Mouse (Mus musculus) heart, postnatal 36 days (tissue): Measurements from ENCODE around the gene Fance. TPM values are rescaled to one million over a fixed set of nuclear protein-coding genes. Genes with fewer than 3 reads are reported as not detected.

Experiments
- DNase-seq, 2 experiments: peaks; one replicate each; pipeline ENCODE4 v3.0.0; 2021 to 2022
- intact Hi-C: fragments of 180-260 bp; cut with DNase I; formaldehyde crosslinking; loops from one replicate; pipeline ENCODE4 v1.15.1; 2025
- total RNA-seq, 2 experiments: library from RNA; stranded (reverse); gene quantifications; 2 replicates each; pipeline ENCODE4 v1.2.3; 2021

Gene Fance
- total RNA-seq = 10 to 100 TPM; 10.9 to 17.3 TPM

GRCm38 (mm10) chr17:28313212-28313879 lies at the start of gene Fance:
Gene Fance, plus strand, starts transcription at chr17:28313519.
- intact Hi-C loops = no loop called here
- DNase-seq = peak; percentile 89 to 92

DNA sequence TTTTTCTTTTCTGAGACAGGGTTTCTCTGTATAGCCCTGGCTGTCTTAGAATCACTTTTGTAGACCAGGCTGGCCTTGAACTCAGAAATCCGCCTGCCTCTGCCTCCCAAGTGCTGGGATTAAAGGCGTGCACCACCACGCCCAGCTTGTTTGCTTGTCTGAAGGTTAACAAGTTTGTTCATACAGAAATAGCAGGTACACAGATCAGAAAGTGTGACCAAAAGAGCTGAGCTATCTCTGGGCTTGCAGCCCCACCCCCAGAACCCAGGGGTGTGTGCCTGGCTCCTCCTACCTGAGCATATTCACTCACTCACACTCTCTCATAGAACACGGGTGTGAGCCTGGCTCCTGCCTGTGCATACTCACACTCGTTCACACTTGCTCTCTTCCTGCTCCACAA lies 46.1 kb upstream of the Fance start:
- DNase-seq = no peak
- intact Hi-C loops = no loop called here

DNA sequence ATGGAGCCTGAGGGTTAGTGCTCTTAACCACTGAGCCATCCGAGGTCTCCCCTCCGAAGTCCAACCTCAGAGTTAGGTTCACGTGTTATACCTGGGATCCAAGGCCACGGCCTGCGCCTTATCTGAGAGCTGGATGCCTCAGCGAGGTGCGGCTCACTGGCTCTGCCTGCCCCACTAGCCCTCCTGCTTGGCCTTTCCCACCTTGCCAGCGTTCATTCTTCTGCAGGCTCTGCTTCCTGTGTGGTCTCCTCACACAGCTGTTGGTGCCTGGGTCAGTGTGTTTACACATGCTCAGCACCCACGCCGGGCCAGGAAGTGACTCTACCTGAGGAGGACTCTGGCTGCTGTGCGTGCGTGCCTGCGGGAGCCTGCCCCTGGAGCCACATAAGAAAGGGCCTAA lies 43.2 kb upstream of the Fance start:
- intact Hi-C loops = no loop called here
- no peak for DNase-seq

GRCm38 (mm10) chr17:28271537-28272266 lies 41.6 kb upstream of the Fance start:
- intact Hi-C loops = no loop called here
- DNase-seq = no peak

DNA sequence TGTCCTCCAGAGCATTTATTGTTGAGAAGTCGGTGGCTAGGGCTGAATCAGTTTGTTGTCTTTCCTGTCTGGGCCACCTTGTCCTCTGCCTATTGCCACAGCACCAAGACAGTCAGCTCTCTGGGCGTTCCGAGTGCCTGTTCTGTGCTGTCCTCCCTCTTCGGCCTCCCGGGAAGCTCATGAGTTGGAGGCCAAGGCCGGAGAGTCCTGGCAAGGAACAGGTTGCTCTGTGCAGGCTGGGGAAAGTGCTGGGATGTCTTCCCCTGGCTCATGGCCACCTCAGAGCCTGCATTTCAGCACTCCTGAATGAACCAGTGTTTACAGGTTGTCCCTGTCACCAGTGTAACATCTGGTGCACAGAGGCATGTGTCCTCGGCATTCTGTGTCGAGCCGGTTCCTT lies 41.0 kb upstream of the Fance start:
- intact Hi-C loops = no loop called here

DNA sequence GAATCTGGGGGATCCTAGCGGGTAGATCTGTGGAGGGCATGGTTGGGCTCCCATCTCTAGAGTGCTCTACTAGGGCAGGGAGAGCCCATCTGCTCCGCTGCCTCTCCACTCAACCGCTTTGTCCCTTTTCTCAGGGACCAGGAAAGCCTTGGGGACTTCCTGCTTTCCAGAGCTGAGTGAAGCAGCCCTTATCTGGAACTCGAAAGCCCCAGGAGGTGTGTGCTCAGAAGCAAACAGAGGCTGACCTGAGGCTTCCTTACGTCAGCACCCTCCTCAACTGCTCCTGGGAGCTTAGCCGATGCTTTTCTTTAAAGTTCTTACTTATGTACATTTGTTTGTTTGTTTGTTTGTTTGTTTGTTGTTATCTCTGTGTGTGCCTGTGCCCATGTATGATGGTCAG lies 40.5 kb upstream of the Fance start:
- DNase-seq = no peak
- intact Hi-C loops = no loop called here

More for the DNA sequence above, 41.0 kb upstream of the Fance start:
- DNase-seq = no peak

DNA sequence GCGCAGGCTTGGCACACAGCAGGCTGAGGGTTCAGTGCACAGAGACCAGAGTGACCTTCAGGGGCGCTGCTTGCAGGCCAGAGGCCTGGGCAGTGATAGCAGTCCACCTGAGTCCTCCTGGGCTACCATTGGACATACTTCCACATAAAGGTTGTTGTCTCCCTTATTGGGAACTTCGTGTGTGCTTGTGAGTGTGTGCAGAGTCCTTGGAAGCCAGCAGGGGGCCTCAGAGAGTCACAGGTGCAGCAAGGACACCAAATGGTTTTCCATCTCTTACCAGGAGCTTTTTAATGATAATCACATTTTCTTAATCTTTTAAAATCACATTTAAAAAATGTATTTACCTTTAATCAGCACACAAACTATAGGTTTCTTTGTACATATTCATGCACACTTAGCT lies 38.6 kb upstream of the Fance start:
- DNase-seq = no peak
- intact Hi-C loops = no loop called here

DNA sequence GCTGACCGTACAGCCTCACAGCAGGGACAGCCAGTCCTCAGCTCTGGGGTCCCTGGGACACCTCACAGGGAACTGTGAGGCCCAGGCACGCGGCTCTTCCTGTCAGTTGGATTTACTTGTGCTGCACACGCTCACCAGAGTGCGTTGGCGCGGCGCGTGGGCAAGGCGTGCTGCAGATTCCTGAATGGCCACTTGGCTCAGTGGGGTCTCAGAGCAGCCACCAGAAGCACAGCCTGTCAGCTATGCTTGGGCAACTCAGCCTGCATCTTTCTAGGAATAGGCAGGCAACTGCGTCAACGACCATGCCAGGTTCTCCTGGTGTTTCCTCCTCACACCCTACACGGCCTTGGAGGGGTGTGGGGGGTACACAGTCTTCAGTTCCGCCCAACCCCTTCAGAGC lies 36.1 kb upstream of the Fance start:
- no peak for DNase-seq
- intact Hi-C loops = no loop called here

- intact Hi-C loops = no loop called here
- no peak for DNase-seq
These were observed 35.6 kb upstream of the Fance start for GRCm38 (mm10) chr17:28277721-28278120.

DNA sequence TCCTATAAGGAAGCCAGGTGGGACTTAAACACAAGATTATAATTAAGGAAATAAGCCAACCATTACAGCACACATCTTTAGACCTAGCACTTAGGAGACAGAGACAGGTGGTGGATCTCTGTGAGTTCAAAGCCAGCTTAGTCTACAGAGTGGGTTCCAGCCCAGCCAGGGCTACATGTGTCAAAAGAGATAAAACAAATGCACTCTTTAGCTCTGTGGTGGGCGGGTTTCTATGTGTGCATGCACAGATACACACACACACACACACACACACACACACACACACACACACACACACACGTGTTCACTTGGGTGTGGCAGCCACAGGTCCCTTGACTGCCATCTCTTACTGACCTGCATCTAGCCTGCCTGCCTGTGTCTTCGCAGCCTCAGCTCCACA lies 35.2 kb upstream of the Fance start:
- intact Hi-C loops = no loop called here
- DNase-seq = no peak

- intact Hi-C loops = no loop called here
- no peak for DNase-seq
These were observed 34.1 kb upstream of the Fance start for GRCm38 (mm10) chr17:28279236-28279635.

GRCm38 (mm10) chr17:28279780-28280422 lies 33.4 kb upstream of the Fance start:
- peak; percentile 54 to 60 for DNase-seq
- intact Hi-C loops = no loop called here

DNA sequence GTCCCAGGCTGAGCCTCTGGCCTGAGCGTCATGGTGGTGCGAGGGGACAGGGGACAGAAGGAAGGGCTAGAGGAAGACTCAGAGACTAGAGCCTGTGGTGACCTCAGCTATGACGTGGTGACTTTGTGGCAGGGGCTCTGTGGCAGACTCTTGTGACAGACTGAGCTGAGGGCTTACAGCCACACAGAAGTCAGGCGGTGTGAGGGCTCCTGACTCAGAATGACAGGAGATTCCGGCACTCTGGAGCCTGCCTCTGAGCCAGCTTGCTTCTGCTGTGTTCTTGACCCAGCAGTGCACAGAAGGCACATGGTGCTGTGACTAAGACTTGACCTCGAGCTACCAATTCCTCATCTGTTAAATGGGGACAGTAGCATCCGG lies 32.9 kb upstream of the Fance start:
- intact Hi-C loops = no loop called here

GRCm38 (mm10) chr17:28280831-28281377 lies 32.4 kb upstream of the Fance start:
- DNase-seq = no peak
- intact Hi-C loops = no loop called here

More for the DNA sequence above, 32.9 kb upstream of the Fance start:
- DNase-seq = no peak

GRCm38 (mm10) chr17:28281866-28282441 lies 31.4 kb upstream of the Fance start:
- intact Hi-C loops = no loop called here
- DNase-seq = no peak

- DNase-seq = no peak
- intact Hi-C loops = no loop called here
These were observed 30.1 kb upstream of the Fance start for GRCm38 (mm10) chr17:28283199-28283598.

DNA sequence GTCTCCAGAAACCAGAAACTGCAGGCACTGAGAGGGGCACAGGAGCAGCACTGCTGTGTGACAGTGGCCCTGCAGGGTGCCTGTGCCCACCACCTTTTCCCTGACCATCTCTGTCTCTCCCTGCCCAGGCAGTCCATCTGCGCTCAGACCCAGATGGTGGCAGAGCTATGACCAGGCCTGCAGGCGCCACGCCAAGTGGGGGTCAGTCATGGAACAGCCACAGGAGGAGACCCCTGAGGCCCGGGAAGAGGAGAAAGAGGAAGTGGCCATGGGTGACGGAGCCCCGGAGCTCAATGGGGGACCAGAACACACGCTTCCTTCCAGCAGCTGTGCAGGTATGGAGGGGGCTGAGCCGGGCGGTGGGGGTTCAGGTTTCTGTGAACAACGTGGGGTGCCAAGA lies 27.2 kb upstream of the Fance start:
- intact Hi-C loops = no loop called here
- no peak for DNase-seq

GRCm38 (mm10) chr17:28286964-28287363 lies 26.4 kb upstream of the Fance start:
- intact Hi-C loops = no loop called here
- DNase-seq = no peak

GRCm38 (mm10) chr17:28287578-28287977 lies 25.7 kb upstream of the Fance start:
- intact Hi-C loops = no loop called here
- no peak for DNase-seq

DNA sequence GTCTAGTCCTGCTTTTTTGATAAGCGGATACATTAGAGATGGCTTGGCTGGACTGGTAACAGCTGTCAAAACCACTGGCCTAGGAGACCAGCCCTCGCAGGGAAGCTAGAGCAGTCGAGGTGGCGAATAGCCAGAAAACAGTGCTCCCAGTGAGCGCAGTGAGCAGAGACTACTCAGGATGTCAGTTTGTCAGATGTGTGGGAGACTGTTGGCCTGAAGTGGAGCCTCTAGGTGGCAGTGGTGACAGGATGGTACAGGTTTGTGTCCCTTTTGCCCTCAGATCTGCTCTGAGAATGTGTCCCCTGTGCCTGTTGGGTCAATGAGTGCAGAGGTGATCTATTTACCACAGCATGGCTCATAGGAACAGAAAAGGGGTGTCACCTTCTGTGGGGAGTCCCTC lies 25.3 kb upstream of the Fance start:
- no peak for DNase-seq
- intact Hi-C loops = no loop called here

GRCm38 (mm10) chr17:28290262-28290661 lies 23.1 kb upstream of the Fance start:
- intact Hi-C loops = no loop called here
- peak; percentile 50 to 68 for DNase-seq
